Mouse (Mus musculus) thymus, adult 2 months (tissue): ENCODE results near the gene Arpc5l.

Source experiments
- CTCF ChIP-seq: fragments of 200-500 bp; IDR thresholded peaks from 2 replicates; pipeline ENCODE4 v1.5.1; 2012; ENCODE audit warnings: mild to moderate bottlenecking, control low read depth, low read length, moderate library complexity, borderline replicate concordance; ENCODE audit not compliant: control insufficient read depth, poor library complexity, insufficient read depth; ENCODE audit errors: extremely low read depth
- POLR2A ChIP-seq: fragments of 200-500 bp; IDR thresholded peaks from 2 replicates; pipeline ENCODE4 v1.6.1; 2012; ENCODE audit warnings: mild to moderate bottlenecking, low read length, control low read depth, moderate library complexity; ENCODE audit not compliant: control insufficient read depth, poor library complexity, insufficient read depth; ENCODE audit errors: extremely low read depth

DNA sequence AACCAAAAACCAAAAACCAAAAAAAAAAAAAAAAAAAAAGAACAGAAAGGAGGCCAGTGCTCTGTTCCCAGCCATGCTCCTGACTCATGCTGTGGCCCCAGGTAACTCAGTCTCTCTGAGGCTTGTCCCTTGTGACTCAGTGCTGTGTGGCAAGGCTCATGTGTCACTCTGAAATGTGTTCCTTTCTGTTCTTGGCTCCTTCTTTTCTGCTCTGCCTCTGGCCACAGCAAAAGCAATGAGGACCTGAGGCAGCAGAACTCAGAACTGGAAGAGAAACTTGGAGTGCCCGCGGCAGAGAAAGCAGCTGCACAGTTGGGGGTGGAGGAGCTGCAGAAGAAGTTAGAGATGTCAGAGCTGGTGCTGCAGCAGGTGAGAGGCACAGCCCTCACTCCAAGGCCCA is 31.0 kb upstream of the Arpc5l start:
- no peak for TF ChIP-seq CTCF
- no peak for TF ChIP-seq POLR2A
